Mouse (Mus musculus) cerebellum, adult 2 months (tissue): ENCODE measurements at regions not wholly inside any gene's neighbourhood (a gene's known extent, or its start where the extent isn't known, plus 50 kb on each side); places are given as distances from the start of the nearest gene placed in this dataset.

Experiments used
- CTCF ChIP-seq: fragments of 200-500 bp; IDR thresholded peaks from 2 replicates; pipeline ENCODE4 v1.5.1; 2011; ENCODE audit warnings: low read depth, mild to moderate bottlenecking, control low read depth, low read length, moderate library complexity, borderline replicate concordance; ENCODE audit not compliant: insufficient read depth
- POLR2A ChIP-seq: fragments of 200-500 bp; IDR thresholded peaks from 2 replicates; pipeline ENCODE4 v1.6.1; 2011; ENCODE audit warnings: low read length, control low read depth, borderline replicate concordance; ENCODE audit not compliant: insufficient read depth

- no peak for TF ChIP-seq CTCF
- no peak for TF ChIP-seq POLR2A
These were observed 140.2 kb downstream of the Nfkbiz start for GRCm38 (mm10) chr16:55698489-55698892.
